Mouse (Mus musculus) testis, adult 2 months (tissue): ENCODE results near the gene Fanca.
"Not testable (repeated sequence)": the region's sequence is repeated elsewhere in the genome, so short reads cannot be mapped to it uniquely, and the experiment has no call there.

Source experiments
- CTCF ChIP-seq: fragments of 200-500 bp; IDR thresholded peaks from 2 replicates; pipeline ENCODE4 v1.5.1; 2012; ENCODE audit warnings: low read depth, mild to moderate bottlenecking, inconsistent platforms, low read length, moderate library complexity; ENCODE audit not compliant: control insufficient read depth, insufficient read depth, insufficient replicate concordance
- POLR2A ChIP-seq: fragments of 200-500 bp; IDR thresholded peaks from 2 replicates; pipeline ENCODE4 v1.6.1; 2012; ENCODE audit warnings: low read depth, mild to moderate bottlenecking, inconsistent platforms, low read length, moderate library complexity; ENCODE audit not compliant: control insufficient read depth

DNA sequence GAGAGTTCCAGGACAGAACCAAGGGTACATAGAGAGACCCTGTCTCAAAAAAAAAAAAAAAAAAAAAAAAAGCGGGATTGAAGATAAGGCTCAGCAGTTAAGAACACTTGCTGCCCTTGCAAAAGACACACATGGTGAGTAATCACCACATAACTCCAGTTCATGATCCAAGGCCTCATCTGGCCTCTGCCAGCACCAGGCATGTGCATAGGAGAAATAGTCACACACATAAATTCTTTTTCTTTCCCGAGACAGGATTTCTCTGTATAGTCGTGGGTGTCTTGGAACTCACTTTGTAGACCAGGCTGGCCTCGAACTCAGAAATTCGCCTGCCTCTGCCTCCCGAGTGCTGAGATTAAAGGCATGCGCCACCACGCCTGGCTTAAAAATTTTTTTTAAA lies 60.8 kb downstream of the Fanca start:
- not testable (repeated sequence) for TF ChIP-seq CTCF, POLR2A
